Mouse (Mus musculus) G1E-ER4 (cell line): ENCODE results near the gene Tmem41a. TPM values are rescaled to one million over a fixed set of nuclear protein-coding genes. Genes with fewer than 3 reads are reported as not detected.

Experiments used
- GATA1 ChIP-seq: IDR thresholded peaks from one replicate; pipeline ENCODE4 v1.8.0; 2012; ENCODE audit warnings: low read length, inconsistent platforms
- polyA plus RNA-seq: library from polyadenylated mRNA; stranded (reverse); fragments of >175 nt; gene quantifications from 2 replicates; pipeline ENCODE4 v1.2.3, GENCODE M21; 2012

Tmem41a gene
- 2.2 and 2.6 TPM in 2 replicates for polyA plus RNA-seq

- TF ChIP-seq GATA1, result no peak
Observed at GRCm38 (mm10) chr16:21946761-21947715, at the start of gene Tmem41a. Gene Tmem41a (minus strand): TSS chr16:21947552.

GRCm38 (mm10) chr16:21996402-21996801 is 49.0 kb upstream of the Tmem41a start:
- no peak for TF ChIP-seq GATA1

DNA sequence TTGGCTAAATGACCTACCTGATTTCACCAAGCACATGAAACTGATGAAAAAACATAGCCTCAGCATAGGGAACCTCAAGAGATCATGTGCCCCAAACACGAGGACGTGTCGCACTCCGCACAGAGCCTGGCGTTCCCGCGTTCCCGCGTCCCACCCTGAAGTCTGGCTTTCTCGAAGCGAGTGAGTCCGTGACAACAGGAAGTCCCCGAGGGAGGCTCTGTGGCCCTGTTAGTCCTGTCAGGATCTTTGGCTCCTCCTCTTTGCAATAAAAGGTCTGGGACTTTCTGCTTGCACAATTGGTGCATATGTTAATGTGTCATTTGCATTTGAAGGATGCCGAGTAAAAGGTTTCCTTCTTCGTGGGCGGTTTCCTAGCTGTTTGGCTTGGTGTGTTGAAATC is 48.0 kb upstream of the Tmem41a start, which contains the start of gene Liph:
Gene Liph, minus strand, starts transcription at position 360 of the 400 bp plus-strand sequence.
- no peak for TF ChIP-seq GATA1

DNA sequence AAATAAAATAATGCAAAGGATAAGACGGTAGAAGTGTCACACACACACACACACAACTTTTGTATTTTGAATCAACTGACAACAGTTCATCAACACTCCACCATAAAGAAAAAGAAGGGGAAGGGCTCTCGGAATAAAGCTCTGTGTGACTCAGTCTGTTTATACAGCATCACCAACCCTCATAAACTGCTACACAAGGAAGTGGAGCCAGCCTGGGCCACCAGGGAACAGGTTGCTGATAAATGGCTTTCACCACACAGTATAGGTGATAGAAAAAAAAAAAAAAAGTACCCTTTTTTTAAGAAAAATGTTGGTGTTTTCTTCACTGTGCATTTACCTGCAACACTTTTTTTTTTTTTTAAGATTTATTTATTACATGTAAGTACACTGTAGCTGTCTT is 44.4 kb upstream of the Tmem41a start:
- no peak for TF ChIP-seq GATA1

DNA sequence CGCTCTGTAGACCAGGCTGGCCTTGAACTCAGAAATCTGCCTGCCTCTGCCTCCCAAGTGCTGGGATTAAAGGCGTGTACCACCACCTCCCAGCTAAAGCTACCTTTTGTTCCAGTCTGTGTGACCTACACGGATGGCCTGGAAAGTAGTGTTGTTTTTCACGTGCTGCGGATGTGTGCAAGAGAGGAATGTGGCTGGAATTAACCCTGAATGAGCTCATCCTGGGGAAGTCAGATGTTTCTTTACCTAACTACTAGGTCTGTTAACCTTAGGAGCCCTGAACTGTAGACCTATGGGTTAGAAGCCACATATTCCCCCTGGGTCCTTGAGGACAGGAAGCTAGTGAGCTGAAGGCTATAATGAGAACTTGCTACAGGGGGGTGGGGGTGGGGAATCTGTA is 40.6 kb upstream of the Tmem41a start:
- no peak for TF ChIP-seq GATA1

- TF ChIP-seq GATA1, result no peak
Observed at GRCm38 (mm10) chr16:21986191-21986590, 38.8 kb upstream of the Tmem41a start.

DNA sequence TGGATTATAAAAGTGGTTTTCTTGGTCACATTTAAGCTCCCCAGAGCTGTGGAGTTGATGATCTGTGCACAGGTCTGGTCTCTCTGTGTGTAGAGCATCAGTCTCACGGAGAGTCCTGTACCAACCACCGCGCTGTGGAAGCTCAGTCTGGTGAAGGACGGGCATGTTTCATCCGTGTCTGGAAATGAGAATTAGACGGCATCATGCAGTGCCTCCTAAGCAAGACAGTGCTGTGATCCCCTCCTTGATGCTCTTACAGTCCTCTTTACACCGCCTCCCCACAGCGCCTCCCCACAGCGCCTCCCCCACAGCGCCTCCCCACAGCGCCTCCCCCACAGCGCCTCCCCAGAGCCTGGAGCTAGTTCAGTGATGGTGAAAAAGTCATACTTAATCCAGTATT is 36.7 kb upstream of the Tmem41a start:
- TF ChIP-seq GATA1, result no peak

GRCm38 (mm10) chr16:21983581-21983980 is 36.2 kb upstream of the Tmem41a start:
- no peak for TF ChIP-seq GATA1

DNA sequence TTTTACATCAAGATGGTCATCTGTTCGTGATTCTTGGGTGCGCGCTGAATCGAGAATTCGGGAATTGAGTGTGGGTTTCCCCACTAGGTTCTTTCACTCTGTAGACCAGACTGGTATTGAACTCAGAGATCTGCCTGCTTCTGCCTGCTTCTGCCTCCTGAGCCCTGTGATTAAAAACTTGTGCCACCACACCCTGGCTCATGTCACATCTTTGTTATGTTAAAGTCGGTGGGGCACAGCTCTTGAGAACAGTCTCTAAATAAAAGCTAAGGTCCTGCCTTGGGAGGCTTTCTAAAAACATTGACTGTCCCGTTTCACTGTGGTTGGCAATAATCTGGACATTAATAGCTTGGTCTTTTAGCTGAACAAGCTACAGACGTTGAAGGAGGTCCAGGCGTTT is 35.8 kb upstream of the Tmem41a start:
- TF ChIP-seq GATA1, result no peak

DNA sequence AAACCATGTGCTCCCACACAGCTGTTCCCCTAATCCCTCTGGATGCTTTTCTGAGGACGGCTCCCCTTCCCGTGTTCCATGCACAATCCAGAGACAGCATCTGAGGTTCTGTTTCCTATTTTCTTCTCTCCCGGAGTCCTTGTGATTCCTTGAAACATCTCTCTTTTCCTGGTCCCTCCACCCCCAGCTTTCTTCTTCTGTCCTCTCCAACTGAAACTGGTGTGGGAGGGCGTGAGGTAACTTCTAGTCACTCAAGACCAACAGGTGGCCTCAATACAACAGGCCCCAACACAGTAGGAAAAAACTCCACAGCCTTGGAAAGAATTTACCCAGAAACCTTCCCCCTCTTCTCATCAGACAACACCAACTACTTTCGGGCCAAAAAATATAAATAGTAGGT is 30.0 kb upstream of the Tmem41a start:
- TF ChIP-seq GATA1, result no peak

GRCm38 (mm10) chr16:21976203-21976602 is 28.9 kb upstream of the Tmem41a start:
- no peak for TF ChIP-seq GATA1

DNA sequence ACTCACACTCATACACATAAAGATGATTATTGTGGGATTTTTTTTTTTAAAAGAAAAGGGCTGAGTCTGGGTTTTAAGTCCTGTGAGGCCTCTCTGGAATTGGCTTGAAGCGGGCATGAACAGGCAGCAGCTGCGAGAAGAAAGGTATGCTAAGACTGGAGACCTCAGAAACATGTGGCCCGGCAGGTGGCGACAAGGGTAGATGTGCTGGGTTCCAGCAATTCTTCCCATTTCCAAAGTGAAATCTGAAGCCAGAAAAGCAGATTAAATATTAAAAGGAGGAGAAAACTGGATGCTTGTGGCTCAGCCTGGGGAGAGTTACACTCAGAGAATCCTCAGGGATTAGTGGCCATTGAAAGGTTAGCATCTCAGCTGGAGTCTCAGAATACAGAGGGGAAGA is 24.1 kb upstream of the Tmem41a start:
- no peak for TF ChIP-seq GATA1

DNA sequence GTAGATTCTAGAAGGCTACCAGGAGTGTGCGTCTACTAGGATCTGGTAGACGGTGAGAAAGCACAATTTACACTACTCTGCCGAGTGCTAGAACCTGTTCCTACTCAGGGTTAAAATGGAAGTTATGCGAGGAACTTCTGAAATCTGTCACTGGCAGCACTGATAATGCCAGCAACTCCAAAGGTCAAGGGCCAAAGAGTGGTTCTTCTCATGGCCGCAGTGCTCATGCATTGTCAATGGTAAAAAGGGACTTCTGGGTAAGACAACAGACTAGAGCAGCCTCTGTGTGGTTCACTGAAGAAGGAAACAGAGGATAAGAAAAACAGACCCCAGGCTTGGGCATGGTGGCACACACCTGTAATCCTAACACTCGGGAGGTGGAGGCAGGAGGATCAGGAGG is 23.2 kb upstream of the Tmem41a start:
- TF ChIP-seq GATA1, result no peak

GRCm38 (mm10) chr16:21969874-21970273 is 22.5 kb upstream of the Tmem41a start:
- no peak for TF ChIP-seq GATA1

GRCm38 (mm10) chr16:21965576-21965975 is 18.2 kb upstream of the Tmem41a start:
- no peak for TF ChIP-seq GATA1

DNA sequence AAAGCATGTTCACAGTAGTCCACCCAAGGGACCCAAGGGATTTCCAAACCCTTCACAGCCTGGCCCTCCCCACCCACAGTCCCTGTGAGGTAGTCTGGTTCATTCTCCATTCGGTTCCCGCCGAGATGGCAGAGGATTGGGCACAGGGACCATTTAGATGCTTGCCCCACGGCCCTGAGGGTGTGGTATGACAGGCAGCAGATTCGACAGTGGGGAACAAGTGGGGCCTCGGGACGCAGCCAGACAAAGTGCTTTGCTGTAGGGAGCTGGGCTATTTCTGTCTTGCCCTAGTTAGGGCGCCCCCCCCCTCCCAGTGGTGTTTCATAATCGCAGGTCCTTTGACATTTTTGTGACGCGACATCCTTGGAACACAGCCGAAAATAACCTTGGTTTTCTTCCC is 8.2 kb upstream of the Tmem41a start:
- TF ChIP-seq GATA1, result no peak

- TF ChIP-seq GATA1, result no peak
Observed at GRCm38 (mm10) chr16:21928471-21928870, 18.9 kb downstream of the Tmem41a start.
